Mouse (Mus musculus) MEL (cell line): ENCODE results near the gene Zswim4.

Experiments used
- CTCF ChIP-seq, 3 experiments: IDR thresholded peaks in 2 of 3; conservative IDR thresholded peaks in 1 of 3; 2 replicates each; pipeline ENCODE4 v1.5.1; 2011 to 2012; ENCODE audit warnings: low read length in 3 of 3, low read depth in 2 of 3, mild to moderate bottlenecking in 2 of 3, improper control_type of control experiment in 1 of 3, inconsistent platforms in 1 of 3, mixed read lengths in 1 of 3, moderate library complexity in 1 of 3; ENCODE audit not compliant: control insufficient read depth in 1 of 3, insufficient read depth in 1 of 3, poor library complexity in 1 of 3, severe bottlenecking in 1 of 3
- EP300 ChIP-seq, 2 experiments: IDR thresholded peaks; 2 replicates each; pipeline ENCODE4 v1.6.1; 2011; ENCODE audit warnings: improper control_type of control experiment in 2 of 2, low read length in 2 of 2, low read depth in 1 of 2, mild to moderate bottlenecking in 1 of 2
- GATA1 ChIP-seq: IDR thresholded peaks from 2 replicates; pipeline ENCODE4 v1.6.1; 2011; ENCODE audit warnings: low read depth, low read length, improper control_type of control experiment
- HCFC1 ChIP-seq: IDR thresholded peaks from 2 replicates; pipeline ENCODE4 v1.6.1; 2012; ENCODE audit warnings: low read depth, mild to moderate bottlenecking, inconsistent platforms, low read length, improper control_type of control experiment, moderate library complexity
- MEF2A ChIP-seq: IDR thresholded peaks from 2 replicates; pipeline ENCODE4 v1.6.1; 2014; ENCODE audit warnings: low read depth, mild to moderate bottlenecking, inconsistent platforms, low read length, improper control_type of control experiment; ENCODE audit not compliant: poor library complexity, insufficient replicate concordance, severe bottlenecking; ENCODE audit errors: extremely low read depth
- MXI1 ChIP-seq: IDR thresholded peaks from 2 replicates; pipeline ENCODE4 v1.6.1; 2011; ENCODE audit warnings: mild to moderate bottlenecking, low read depth, low read length, improper control_type of control experiment
- MYB ChIP-seq: IDR thresholded peaks from 2 replicates; pipeline ENCODE4 v1.6.1; 2011; ENCODE audit warnings: mild to moderate bottlenecking, low read depth, low read length, improper control_type of control experiment
- MYC ChIP-seq: IDR thresholded peaks from 2 replicates; pipeline ENCODE4 v1.6.1; 2011; ENCODE audit warnings: low read depth, mild to moderate bottlenecking, low read length, improper control_type of control experiment, moderate library complexity
- USF1 ChIP-seq: IDR thresholded peaks from 2 replicates; pipeline ENCODE4 v1.6.1; 2014; ENCODE audit warnings: low read depth, mild to moderate bottlenecking, inconsistent platforms, low read length, improper control_type of control experiment, moderate library complexity
- ZC3H11A ChIP-seq: IDR thresholded peaks from 2 replicates; pipeline ENCODE4 v1.6.1; 2012; ENCODE audit warnings: low read depth, mild to moderate bottlenecking, inconsistent platforms, low read length, improper control_type of control experiment

- TF ChIP-seq MYB: no peak
- no peak for TF ChIP-seq GATA1
- TF ChIP-seq ZC3H11A: peak; percentile 69
- no peak for TF ChIP-seq HCFC1
- no peak for TF ChIP-seq EP300 (IDR thresholded peaks at IDR 0.05; ENCODE audit: low read depth in 1 of 2, low read length in 2 of 2)
- peak; percentile 82 to 89 (median 85) for TF ChIP-seq CTCF (IDR thresholded peaks at IDR 0.05 in 2 of 3, conservative IDR thresholded peaks at IDR 0.05 in 1 of 3; ENCODE audit: control insufficient read depth in 1 of 3, insufficient read depth in 1 of 3, low read depth in 2 of 3, low read length in 3 of 3, poor library complexity in 1 of 3, severe bottlenecking in 1 of 3)
- no peak for TF ChIP-seq MYC
- no peak for TF ChIP-seq USF1
- TF ChIP-seq MXI1: no peak
- no peak for TF ChIP-seq MEF2A
Observed at GRCm38 (mm10) chr8:84210167-84210791, 26.6 kb downstream of the Zswim4 start.
